Mouse (Mus musculus): Measurements from ENCODE around the gene Gm20388. TPM values are rescaled to one million over a fixed set of nuclear protein-coding genes. Genes with fewer than 3 reads are reported as not detected.
"Not testable (repeated sequence)": the region's sequence is repeated elsewhere in the genome, so short reads cannot be mapped to it uniquely, and the experiment has no call there.

The Gm20388 gene
- total RNA-seq, 2 experiments from 2014 or later = 4.0 TPM; not detected in 1

DNA sequence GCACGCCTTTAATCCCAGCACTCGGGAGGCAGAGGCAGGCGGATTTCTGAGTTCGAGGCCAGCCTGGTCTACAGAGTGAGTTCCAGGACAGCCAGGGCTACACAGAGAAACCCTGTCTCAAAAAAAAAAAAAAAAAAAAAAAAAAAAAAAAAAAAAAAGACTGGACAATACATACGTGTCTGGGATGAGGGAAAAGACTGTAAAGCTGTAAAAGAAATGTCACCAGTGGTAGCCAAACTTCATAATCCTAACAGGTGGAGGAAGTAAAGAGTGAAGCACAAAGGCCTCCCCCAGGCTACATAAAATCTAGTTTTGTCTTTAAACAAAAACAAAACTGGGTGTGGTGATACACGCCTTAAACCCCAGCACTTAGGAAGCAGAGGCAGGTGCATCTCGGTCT is 4103.7 kb downstream of the Gm20388 start:
- DNase-seq = not testable (repeated sequence)

DNA sequence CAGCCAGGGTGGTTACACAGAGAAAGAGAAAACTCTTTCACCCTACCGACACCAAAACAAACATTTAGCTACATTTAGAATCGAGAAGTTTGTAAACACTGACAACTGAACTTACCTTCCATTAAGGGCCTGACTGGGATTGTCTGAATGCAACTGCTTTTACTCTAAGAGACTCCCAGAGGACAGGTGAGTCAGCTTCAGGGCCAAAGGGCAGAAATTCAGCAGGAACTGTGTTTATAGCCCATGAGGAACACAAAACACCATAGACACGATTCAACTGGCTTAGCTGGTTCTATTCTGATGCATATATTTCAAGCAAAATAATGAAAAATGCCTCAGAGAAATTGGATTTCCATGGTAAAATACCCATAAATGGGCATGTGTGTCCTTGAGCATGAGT is 4104.1 kb downstream of the Gm20388 start:
- no peak for DNase-seq

DNA sequence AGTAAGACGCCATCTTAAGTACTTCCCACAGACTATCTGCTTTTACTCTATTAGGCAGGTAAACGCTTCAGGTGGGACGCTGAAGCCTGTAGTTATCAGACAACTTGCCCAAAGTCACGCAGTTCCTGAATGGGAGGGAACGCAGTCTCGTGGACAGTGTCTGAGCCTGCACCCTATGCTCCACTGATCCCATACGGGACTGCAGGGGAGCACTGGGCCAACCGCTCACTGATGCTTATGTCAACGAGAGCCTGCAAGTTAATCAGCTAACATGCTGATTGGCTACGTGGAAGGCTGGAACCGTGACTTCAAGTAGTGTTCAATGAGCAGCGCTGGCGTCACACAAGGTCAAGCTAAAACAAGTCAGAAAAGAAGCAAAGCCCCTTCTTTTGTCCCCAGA is 4109.1 kb downstream of the Gm20388 start:
- DNase-seq = peak in 1 of 2 experiments; percentile 23

DNA sequence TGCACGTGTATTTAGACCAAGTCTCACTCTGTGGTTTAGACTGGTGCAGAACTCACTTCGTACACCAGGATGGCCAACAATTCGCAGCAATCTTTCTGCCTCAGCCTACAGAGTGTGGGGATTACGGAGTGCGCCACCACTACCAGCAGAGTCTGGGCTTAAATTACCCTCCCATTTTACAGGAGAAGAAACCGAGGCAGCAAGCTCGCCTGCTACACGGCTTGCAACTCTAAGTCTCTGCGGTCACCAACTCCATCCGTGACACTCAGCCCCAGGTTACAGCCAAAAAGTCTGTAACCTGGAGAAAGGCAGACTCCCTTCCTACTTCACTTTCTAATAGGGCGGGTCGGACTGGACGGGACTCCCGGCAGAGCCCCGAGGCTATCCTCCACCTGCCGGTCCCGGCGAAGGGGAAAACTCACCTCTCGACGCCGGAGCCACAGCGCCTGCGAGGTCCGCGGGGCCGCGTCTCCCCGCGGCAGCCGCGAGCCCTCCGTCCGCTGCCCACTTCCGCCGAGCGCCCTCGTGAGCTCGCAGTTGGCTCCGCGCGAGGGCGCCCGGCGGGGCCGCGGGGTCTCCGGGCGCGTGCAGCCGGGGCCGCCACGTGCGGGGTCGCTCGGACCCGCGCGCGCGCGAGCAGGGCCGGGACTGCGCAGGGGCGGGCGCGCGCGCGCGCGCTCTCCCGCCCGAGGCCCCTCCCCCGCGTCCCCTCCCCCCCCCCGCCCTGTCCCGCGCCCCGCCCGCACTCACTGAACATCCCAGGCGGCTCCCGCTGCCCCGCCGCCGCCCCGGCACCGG is 4110.0 kb downstream of the Gm20388 start:
- peak in 1 of 2 experiments; percentile 66 for DNase-seq

DNA sequence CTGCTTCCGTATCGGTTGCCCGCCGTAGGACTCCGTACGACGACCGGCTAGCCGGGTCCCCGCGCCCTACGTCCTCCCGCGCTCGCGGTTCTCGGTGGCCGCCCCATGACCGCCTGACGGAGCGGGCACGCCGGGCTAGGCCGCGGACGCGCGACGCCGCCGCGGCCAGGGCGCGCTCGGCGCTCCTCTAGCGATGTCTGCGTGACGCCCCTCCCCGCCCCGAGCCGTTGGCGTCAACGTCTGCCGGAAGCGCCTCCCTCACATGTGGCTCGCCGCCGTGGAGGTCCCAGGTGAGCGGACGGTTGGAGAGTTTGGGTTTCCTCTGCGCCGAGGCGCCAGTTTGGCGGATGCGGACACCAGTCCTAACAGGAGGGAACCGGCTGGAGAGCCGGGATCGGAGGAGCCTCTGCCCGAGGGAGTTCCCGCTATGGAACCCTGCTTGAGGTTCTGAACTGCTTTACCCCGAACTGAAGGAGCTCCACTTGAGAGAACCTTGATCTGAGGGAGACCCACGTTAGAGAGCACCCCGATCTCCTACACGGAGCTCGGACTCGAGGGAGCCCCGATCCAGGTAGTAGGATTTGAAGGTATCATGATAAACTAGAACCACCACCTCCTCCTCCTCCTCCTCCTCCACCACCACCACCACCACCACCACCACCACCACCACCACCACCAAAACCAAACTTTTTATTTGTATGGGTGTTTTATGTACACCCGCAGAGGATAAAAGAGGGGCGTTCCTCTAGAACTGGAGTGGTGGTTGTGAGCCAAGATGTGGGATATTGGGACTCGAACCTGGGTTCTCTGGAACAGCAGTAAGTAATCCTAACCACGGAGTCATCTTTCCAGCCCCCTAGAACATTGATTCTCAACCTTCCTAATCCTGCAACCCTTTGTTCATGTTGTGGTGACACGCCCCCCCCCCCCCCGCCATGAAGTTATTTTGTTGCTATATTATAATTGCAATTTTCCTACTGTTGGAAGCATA is 4110.9 kb downstream of the Gm20388 start, which contains the start of the genes Taf5l and Urb2:
Gene Taf5l (minus strand): TSS at position 161 of the 991 bp plus-strand sequence.
Gene Urb2 (plus strand): TSS at position 272 of the 991 bp plus-strand sequence.
- DNase-seq = peak; percentile 95

DNA sequence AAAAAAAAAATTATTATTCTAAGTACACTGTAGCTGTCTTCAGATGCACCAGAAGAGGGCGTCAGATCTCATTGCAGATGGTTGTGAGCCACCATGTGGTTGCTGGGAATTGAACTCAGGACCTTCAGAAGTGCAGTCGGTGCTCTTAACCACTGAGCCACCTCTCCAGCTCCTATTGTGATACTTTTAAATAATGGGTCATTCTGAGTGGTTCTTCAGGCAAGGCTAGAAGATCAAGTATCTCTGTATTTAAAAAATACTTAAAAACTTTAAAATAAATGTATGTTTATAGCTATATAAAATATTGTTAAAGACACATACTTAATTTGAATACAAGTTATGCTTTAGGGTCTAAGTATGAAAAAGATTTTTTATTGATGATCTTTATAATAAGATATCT is 4115.6 kb downstream of the Gm20388 start:
- not testable (repeated sequence) for DNase-seq

DNA sequence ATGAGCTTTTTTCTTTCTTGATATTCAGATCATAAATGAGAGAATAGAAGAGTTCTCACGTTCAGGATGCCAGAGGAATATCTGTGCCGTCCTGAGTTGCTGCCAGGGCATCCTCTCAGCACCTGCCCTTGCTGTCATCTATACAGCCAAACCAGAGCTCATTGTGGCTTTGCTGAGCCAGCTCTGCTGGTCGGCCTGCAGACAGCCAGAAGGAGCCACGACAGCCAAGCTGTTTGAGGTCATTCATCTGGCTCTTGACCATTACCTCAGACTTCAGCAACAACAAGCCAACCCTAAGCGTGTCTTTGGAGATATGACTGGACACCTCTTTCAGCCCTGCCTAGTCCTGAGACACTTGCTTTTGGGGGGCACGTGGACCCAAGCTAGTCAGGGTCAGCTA is 4117.2 kb downstream of the Gm20388 start:
- no peak for DNase-seq

DNA sequence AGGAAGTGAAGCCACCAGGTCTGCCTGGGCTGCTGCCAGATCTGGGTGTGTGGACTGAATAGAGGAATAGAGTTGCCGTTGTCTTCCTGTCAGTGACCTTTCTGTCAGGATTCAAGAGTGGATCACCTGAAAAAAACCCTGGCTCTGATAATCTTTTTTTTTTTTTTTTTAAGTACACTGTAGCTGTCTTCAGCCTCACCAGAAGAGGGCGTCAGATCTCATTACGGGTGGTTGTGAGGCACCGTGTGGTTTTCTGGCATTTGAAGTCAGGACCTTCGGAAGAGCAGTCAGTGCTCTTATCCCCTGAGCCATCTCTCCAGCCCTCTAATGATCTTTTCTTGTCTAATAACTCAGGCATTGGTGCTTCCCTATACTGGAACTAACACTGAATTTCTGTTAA is 4122.8 kb downstream of the Gm20388 start:
- DNase-seq = no peak

DNA sequence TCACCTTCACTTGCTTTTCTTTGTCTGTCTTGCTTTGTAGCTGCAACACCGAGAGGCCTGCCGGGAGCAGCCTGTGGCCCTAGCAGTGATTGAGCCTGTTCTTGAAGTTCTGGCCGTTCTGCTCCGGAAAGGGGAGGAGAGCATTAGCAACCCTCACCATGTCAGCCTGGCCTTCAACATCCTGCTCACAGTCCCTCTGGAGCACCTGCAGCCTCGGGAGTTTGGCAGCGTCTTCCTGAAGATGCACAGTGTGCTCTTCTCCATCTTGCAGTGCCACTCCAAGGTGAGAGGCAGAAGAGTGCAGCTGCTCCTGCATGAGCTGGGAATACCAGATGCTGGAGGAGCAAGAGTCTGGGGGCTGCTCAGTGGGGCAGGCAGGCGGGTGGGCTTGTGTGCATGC is 4127.5 kb downstream of the Gm20388 start:
- DNase-seq = no peak

DNA sequence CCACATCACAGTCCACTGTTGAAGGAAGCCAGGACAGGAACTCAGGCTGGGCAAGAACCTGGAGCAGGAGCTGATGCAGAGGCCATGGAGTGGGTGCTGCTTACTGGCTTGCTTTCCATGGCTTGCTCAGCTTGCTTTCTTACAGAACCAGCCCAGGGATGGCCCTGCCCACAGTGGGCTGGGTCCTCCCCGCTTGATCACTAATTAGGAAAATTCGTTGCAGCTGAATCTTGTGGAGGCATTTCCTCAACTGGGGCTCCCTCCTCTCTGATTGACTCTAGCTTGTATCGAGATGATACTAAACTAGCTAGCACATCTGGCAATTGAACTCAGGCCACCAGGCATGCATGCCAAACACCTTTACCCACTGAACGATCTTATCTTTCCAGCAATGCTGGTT is 4128.7 kb downstream of the Gm20388 start:
- DNase-seq = no peak

DNA sequence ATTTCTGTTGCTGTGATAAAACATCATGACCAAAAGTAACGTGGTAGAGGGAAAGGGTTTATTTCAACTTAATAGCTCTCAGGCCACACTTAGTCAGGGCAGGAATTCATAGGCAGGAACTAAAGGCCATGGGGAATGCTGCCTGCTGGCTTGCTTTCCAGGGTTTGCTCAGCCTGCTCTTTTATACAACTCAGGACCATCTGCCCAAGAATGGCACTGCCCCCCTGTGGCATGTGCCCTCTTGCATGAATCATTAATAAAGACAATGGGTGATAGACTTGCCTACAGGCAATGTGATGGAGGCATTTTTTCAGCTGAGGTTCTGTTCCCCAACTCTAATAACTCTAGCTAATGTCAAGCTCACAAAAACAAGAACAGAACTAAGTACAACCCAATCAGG is 4131.6 kb downstream of the Gm20388 start:
- no peak for DNase-seq

DNA sequence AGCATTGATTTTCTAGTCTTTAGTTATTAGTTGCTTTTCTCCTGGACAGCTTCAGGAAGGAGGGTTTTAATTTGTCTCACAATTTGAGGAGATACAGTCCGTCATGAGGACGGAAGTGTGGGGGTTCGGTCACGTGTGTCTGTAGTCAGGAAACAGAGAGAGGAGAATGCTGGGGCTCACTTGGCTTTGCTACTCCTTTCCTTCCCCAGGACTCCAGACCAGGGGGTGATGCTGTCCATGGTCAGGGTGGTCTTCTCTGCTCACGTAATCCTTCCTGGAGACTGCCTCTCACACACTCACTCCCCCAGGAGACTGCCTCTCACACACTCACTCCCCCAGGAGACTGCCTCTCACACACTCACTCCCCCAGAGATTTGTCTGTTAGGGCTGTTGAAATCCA is 4133.8 kb downstream of the Gm20388 start:
- DNase-seq = no peak

DNA sequence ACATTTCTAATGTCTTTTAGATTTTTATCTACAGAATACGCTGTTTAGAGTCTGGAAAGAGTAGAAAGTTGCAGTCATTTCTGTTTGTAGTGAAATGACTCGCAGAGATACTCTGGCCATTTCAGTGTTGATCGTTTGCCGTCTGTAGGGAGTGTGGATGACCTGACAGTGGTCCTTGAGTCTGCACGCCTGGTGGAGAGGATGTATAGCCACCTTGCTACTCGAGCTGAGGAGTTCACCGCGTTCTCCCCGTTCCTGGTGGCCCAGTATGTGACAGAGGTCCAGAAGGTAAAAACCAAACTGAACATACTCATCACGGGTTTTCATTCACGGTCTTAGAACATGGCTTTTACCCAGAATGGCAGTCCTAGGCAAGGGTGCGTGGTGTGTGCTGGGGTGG is 4134.3 kb downstream of the Gm20388 start:
- DNase-seq = no peak

DNA sequence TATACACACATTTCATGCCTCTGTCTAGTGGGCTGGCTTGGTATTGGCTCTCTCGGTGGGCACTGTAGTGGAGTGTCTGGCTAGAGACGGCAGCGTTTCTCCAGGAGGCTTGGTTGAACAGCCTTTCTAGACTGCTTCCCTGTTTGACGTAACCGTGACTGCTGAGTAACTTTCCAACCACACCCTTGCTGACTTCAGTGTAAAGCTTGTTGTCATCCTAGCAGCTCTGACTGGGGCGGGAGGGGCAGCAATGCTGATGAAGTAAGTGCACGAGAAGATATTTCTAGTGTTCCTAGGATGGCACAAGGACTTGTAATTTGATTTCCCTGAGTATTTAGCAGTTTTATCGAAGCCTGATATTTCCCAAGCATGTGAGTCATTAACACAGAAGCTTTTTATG is 4135.2 kb downstream of the Gm20388 start:
- DNase-seq = peak in 1 of 2 experiments; percentile 46

DNA sequence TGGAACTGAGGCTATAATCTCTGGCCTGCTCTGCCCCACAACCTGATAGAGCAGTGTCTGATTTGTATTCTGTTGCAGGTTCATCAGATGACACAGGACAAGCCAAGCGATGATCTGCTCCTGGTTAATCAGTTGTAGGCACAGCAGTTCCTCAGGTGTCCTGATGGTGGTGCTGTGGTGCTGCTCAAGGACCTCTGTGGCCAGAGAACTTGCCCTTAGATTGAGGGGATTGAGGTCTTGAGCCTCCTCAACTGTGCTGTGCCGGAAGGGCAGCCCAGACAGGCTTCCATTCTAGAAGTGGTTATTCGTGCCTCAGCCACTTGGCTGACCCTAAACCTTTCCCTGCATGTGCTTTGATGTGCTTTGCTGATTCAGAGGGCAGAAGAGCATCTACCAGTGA is 4141.5 kb downstream of the Gm20388 start:
- peak; percentile 45 to 87 for DNase-seq

DNA sequence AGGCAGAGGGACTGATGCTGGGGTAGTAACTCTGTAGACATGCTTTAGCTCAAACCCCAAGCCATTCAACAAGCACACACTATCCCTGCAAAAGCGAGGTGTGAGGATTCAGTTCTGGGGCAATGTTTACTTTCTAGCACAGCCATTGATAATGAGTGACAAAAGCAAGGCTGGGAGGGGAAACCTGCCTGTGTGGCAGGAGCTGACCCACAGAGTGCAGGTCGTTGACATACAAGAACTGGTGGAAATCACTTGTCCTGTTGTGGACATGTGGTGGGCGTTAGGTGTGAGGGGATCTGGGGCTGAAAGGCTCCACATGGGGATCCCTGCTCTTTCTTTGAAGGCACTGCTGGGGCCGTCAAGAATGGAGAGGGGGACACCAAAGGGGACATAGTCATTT is 4141.9 kb downstream of the Gm20388 start:
- no peak for DNase-seq

DNA sequence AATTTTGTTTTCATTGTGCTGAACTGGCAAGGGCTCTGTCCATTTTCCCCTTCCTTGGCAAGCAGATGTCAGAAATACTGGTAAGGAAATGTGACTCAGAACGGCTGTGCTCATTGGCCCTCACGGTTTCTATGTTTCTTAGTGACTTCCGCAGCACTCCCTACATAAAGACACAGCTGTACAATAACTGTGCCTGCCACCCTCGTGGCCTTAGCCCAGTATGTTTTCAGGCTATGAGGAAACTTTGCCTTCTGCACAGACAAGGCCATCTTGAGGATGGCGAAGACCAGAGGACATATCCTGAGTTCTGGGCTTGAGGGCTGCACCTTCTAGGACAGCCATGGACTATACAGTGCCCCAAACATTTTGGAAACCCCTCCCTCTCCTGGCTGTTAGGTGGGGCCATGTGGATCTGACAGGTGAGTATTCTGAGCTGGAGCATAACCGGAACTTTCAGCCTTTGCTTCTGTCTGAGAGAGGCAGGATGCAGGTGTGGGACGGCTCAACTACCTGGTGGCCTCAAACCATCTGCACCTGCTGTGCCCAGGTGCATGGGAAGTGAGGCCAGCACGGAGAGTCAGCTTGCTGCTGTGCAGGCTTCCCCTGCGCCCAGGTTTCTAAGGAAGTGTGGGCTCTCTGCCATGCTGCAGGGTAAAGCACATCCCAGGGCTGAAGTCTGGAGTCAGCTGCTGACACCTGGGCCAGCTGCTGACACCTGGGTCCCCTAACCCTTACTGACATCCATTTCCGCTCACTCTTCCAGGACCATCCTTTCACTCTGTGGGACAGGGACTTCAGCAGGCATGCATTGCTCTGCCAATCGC is 4146.4 kb downstream of the Gm20388 start:
- no peak for DNase-seq

DNA sequence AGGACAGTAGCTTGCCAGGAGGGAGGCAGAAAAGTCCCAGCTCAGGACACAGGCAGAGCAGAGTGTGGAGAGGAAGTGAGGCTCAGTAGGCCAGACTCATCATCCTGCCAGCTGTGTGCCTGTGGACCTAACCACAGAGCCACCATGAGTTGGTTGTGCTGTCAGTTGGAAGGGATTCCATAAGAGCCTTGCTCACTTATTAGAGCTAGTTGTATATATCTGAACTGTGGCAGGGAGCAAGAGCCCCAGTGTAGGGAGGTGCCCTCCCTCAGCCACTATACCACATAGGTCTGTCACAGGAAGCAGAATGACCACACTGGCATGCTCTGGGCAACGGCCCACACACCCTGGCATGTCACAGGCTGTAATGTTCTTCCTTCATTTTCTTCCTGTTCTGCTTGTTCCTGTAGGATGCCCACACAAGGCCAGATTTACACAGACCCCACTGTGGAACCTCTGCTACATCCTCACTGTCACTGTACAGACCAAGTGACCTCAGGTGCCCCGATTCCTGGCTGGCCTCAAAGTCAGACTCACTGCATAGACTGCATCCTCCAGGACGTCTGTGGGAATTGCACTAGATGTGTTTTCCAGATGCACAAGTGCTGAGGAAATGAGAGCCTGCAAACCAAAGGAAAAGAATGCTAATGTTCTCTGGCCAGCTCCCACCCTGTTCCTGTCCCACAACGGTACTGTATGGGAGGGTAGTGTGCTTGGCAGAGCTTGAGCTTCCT is 4155.9 kb downstream of the Gm20388 start:
- DNase-seq = peak; percentile 54 to 80

DNA sequence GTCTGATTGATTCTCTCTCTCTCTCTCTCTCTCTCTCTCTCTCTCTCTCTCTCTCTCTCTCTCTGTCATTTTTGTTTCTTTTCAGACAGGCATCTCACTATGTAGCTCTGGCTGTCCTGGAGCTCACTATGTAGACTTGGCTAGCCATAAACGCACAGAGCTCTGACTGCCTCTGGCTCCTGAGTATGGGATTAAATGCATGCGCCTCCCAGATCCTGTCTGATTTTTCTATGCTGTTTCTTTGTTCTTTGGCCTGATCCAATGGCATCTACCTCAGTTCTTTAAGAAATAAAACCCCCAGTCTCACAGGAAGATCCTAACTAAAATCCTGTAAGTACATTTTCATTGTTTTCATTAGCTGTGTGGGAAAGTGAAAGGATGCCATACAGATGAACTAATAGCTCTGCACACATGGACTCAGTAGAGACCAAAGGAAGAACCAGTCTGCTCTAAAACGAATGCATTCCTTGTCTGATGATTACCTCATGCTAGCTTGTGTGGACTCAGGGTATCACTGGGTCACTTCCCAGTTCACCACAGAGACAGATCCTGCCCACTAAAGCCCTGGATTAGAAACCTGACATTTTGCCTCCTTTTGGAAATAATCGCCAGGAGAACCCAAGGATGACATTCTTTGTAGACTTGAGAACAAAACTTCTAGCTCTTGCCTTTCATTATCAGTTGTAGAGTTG is 4156.6 kb downstream of the Gm20388 start:
- no peak for DNase-seq
